Mouse (Mus musculus): ENCODE measurements at regions not wholly inside any gene's neighbourhood (a gene's known extent, or its start where the extent isn't known, plus 50 kb on each side); places are given as distances from the start of the nearest gene placed in this dataset.

DNA sequence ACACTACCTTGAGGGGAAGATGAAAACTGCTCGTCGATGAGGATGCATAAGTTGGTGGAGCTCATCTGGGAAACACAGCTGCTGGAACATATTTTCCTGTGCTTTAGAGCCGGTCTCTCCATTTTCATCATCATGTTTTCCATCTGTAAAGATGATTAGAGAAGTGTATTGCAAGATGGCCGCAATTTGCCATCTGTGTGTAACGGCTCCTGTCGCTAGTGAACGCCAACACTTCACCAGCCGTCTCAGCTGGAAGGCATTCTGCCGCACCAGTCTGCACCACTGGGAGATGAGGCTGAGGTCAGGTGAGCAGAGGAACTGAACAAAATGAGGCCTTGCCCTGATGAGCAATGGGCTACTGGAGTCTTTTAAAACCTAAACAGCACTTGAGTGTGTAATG is 57.4 kb downstream of the Gm21962 start:
- no peak for DNase-seq (ENCODE audit: low spot score)

DNA sequence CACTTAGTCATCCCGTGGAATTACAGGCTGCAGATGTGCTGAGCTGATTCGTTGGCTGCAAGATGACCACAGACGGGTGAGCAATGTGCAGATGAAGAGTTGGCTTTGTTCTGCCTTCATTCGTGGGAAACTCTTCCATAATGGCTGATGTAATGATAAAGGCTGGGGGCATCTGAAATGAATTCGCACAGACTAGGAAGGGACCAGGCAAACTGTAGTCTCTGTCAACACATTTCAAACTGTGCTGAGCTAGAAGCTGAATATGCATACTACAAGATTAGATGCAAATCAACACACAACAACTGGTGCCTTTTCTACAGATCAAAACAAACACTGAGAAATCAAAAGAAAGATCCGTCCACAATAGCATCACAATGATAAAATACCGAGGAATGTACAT is 58.1 kb downstream of the Gm21962 start:
- no peak for DNase-seq (ENCODE audit: low spot score)

DNA sequence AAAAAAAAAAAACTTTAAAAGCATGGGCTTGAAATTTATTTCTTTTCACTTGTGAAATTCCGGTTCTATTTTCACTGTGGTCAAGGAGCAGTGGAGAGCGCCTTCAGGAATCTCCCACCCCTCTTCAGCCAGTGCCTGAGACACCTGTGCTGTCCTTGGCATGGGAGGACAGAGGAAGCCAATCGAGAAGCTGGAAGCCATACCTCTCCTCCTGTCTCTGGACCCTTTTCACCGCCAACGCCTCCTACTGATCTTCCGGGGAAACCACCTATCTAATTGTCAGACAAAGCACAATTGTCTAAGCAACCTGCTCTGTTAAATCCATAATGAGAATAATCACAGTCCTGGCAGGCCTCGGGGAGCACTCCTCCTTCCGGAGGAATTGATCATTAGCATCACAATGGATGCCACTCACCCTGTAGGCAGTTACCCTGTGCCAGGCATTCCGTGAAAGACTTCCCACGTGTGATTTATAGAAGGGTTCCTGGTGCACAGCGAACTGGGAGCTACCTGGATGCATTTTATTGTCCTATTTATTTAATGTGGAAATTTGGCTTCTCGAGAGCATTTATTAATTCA is 66.0 kb downstream of the Gm21962 start:
- no peak for DNase-seq (ENCODE audit: low spot score)

DNA sequence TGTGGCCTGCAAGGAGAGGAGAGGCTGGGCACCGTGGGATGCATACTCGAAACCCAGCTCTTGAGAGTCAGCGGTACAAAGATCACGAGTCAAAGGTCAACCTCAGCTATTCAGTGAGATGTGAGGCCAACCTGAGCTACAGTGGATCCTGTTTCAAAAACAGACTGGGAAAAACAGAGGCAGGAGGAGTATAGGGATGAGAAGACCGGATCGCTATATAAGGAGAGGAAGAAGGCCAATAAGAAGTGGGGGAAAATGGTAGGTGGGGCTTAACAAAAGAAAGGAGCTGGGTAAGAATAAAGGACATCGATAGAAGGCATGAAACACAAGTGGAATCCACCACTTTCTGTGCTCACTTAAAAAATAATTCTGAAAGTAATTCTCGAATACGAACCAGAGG is 70.2 kb downstream of the Gm21962 start:
- DNase-seq (ENCODE audit: low spot score) = no peak

DNA sequence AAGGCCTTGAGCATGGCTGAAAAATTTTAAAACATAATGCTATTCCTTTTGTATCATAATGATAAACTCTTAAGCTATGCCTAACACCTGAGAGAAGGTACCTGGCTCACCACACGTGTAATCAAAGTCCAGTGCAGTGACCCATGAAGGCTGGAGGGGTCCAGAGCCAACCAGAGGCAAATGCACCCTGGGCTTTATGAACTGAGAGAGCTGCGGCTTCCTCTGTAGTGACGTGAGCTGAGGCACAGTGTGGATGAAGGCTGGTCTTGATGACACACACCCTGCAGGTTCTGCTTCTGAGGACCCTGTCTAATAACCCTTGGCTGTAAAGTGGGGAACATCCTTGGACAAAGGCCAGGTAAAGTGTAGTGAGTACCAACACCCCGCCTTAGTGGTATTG is 70.8 kb downstream of the Gm21962 start:
- no peak for DNase-seq (ENCODE audit: low spot score)

DNA sequence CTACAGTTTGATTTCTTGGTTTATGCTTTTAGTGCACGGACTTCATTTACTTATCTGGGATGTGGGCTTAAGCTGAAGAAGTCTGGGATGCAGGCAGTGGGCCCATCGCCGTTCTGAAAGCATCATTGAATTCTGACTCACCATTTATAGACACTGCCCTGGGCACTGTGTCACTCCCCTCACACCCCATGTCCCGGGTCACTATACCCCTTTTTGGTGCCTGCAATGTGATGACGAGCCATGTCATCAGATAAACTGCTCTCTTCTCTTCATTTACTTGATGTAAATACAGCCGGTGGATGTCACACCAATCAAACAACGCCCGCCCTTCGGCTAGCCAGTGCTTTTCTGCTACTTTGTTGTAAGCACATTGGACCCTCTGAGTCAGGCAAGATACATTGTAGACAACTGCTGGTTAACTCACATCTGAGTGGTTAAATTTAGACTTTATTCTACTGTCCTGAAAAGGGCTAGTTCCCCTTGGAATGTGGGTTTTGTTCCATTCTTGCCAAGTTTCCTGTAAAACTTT is 80.5 kb downstream of the Gm21962 start:
- no peak for DNase-seq (ENCODE audit: low spot score)

DNA sequence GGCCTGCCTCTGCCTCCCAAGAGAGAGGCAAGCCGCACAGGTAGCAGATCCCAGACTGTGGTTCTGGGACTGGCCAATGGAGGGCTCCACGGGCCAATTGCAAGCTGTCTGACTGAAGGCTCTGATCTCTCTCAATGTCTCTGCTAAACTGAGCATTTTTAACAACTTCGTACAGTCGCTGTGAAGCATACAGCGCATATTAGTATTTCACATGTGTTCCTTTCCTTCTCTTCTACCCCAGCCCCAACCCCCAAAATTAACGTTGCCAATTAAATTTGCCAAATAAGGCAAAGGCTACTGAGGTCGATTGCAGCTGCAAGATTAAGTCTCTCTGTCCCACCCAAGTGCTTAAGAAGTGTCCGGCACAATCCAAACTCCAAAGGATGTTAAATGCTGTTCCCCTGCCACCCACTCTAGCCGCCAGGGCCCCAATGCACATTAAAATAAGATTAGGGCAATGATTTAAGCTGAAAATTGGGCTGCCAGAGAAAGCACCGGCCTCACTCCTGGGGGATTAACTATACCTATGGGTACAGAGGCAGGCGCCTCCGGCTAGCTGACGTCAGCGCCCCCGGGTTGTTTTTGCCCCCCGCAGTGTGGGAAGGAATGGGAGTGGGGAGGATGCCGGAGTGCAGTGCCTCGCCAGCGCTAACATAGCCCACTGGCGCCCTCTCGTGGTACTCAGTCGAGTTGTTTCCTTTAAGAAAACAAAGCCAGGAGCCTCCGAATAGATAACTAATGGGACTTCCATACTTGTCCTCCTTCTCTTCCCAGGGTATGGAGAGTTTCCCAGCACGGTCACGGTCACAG is 81.3 kb downstream of the Gm21962 start:
- peak; percentile 60 for DNase-seq (ENCODE audit: low spot score)

DNA sequence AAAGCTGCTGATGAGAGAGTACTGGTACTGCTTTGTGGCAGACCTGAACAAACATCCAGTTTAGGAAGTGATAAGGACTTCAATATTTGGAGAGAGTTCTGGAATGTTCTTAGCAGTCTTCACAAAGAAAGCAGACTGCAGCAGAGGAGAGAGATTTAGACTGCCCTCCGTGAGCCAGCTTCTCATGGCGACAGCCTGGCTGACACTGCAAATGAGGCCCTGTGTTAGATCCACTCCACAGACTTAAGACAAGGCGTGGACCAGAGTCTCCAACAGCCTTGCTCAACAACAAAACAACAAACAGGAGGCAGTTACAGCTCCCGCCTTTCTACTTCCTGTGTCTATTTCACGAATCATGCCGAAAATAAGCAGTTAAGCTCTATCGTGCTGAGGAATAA is 81.9 kb downstream of the Gm21962 start:
- DNase-seq (ENCODE audit: low spot score) = no peak

DNA sequence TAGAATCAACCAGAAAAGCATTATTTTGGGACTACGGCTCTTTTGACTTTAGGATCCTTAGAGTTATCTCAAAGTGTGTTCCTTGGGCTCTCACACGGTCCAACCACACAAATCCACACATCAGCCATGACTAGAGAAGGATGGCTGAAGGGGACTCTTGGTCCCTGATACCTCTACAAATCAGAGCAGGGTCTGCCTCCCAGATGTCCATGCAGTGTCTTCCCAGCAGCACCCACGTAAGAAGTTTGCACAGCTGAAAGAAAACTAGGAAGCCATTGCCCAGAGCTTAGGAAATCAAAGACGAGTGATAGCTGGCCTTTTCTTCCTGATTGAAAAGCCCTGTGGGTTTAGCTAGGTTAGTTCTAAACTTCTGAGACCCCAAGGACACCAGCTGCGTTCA is 84.1 kb downstream of the Gm21962 start:
- no peak for DNase-seq (ENCODE audit: low spot score)

DNA sequence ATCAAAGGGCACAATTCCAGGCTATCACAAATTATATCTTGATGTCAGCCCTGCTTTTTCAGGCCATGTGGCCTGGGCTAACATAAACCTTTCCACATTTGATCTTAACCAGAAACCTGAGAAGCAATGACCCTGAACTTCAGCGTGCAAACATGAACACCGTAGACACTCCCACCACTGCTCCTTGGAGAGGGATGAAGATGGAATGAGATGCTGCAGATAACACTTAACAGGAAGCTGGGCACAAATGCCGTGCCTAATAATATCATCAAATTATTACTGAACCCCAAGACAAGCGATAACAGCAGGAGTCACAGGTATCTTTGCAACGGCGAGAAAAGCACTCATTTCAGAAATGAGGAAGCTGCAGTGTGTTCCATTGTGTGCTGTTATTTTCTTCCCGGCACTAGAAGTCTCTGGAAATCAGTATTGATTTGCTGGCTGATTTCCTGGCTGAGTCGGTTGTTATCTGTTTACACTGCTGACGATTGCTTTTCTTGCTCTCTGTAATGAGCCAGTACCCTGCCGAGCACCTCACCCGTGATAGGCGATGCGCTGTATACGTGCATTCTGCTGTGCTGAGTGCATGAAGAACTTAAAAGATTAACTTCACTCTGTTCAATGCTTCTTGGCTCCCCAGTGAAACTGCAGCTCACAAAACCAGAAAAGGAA is 91.0 kb downstream of the Gm21962 start:
- DNase-seq (ENCODE audit: low spot score) = no peak

DNA sequence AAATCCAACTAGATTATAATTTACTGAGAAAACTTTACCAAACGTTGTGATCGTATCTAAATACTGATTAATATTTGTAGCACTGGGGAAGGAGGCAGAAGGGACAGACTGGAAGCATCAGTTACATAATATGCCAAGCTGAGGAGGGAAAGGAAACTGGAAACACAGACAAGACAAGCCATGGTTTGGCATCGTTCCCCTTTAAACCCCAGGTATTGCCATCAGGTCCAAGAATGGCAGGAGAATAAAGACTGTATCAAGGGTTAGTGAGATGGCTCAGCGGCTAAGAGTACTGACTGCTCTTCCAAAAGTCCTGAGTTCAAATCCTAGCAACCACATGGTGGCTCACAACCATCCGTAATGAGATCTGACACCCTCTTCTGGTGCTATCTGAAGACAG is 92.1 kb downstream of the Gm21962 start:
- no peak for DNase-seq (ENCODE audit: low spot score)

DNA sequence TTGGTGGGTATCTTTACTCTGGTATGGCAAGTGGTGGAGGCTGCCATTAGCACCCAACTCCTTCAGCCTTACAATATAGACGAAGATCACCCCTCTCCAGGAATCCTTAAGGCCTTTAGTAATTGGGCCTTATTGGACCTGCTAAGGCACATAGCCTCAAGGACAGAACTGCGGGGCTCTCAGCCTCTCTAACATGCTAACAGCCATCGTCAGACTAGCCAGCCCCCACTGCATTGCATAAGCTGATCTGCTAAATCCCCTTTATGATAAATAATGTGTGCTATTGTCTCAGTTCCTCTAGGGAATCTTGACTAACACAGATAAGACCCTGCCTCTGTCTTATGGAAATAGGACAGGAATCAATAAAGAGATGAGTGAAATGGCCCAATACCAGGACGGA is 95.7 kb upstream of the H2afz start:
- no peak for DNase-seq (ENCODE audit: low spot score)

DNA sequence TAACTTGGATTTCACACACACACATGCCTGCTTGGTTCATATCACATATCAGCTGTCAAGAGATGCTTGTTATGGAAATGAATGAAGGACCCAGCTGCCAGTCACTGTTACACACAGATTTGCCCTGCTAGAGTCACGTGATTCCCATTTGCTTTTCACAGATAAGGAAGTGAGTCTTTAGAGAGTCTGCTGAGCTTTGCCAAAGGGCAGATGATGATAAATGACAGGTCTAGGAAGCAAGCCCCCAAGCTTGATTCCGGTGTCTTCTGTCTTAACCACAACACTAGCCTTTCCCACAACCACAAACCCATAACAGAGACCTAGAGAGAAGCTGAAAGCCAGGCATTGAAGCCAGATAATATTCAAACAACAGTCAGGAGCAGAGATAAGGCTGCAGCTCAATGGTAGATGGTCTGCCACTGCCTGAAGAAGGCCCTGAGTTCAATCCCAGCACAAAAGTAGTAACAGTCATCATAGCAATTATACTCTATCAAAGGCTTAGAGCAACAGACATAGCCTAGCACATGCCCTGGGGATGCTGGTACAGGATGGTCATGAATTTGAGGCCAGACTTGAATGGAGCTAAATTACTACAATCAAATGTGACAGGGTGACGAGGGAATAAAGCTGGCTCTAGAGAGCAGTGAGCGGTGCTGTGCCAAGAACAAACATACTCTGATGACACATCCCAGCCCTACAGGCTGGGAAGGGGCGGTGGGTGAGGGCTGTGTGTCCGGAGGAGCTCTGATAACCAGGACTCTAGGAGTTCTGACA is 89.0 kb upstream of the H2afz start:
- DNase-seq (ENCODE audit: low spot score) = no peak

DNA sequence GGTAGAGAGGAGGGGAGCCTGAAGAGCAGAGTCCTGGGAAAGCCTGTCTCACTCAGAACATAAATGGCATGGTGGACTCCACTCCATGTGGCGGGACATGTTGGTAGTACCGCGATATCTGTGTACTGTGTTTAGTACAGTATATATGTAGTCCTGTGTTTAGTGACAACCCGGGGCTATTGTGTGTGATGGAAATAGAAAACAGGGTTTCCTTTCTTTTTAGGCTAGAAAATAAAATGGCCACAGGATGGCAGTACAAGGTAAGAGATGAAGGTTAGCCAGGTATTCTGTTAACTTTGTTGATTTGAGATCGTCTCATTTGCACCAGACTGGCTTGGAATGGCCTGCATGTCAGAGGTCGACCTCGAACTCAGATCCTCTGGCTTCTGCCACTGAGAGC is 86.2 kb upstream of the H2afz start:
- DNase-seq (ENCODE audit: low spot score) = no peak

DNA sequence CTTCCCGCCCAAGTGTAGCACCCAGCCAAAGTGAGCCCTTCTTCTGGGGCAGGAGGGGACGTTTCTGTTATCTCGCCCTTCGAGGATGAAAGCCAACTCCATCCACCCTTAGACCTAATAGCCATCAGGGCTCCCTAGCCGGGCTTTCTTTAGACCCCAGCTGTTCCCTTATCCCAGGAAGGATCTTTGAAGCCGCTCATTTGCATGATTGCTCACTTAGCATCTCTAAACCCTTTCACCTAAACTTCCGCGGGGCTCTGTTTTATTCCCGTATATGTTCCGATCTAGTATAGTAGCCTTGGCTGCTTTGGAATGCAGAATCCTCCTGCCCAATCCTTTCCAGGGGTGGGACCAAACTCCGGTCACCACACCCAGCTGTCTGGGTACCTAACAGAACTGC is 84.3 kb upstream of the H2afz start:
- DNase-seq (ENCODE audit: low spot score) = no peak

DNA sequence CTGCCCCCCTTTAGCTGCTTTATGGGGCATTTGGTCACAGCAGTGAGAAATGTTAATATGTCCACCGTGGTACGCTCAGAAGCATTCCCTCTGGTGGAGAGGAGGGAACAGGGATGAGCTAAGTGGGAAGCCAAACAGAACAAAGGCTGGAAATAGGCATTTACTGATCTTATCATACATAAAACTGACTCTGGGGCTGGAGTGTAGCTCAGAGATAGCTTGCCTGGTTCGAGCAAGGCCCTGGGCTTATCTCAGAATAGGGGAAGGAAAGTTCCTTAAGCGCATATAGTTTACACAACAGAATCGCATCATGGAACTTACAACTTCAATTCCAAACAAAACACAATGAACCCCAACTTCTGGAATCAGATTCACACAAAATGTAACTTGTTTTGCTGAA is 81.5 kb upstream of the H2afz start:
- no peak for DNase-seq (ENCODE audit: low spot score)

DNA sequence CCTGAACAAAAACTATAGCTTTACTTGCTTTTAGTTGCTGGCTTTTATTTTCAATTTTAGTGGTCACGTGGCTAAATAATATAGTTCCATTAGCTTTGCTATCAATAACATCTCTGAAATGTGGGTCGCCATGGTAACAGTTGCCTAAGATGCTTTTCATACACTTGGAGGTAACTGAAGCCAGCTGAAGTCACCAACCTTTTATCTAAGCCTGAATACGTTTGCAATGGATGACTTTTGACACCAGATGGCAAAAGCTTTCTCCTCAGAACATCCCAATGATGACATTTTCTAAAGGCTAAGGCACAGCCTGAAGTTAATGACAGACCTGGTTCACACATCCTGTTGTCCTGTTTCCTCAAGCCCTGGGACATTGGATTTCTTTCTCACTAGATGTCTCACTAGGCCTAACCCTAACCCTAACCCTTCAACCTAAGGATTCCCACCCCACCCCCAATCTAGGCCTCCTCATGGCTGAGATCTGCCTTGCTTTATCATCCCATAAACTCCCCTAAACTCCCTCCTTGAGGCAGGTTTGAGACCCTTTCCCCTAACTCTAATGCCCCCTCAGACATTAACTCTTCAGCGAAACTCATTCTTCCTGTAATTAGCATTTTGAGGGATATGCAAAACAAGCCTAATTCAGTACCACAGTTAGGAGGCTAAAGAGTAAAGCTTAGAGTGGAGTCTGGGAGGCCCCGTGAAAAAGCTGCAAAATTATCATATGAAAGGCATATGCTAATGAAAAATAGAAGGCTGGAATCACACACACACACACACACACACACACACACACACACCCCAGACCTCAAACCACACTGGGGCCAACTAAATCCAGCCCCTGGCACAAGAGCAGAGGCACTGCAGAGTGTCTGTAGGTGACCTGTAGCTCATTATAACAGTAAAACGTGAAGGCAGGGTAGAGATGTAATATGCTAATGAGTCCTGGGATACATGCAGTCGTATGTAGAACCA is 80.1 kb upstream of the H2afz start:
- no peak for DNase-seq (ENCODE audit: low spot score)

DNA sequence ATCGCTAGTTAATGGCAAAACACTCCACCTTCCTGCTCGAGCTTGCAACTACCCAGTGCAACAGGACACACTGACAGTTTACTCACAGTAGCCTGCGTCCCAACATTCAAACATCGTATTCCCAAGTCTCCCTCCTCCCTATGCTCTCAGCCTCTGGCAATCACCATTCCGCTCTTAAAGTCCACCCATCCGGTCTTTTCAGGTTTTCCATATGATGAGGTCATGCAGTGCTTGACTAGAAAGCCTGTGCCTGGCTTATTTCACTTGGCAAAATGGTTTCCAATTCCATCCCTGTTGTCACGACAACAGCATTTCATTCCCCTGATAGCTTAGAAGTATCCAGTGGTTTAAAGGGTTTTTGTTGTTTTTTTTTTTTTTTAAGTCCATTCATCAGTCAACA is 79.1 kb upstream of the H2afz start:
- no peak for DNase-seq (ENCODE audit: low spot score)

DNA sequence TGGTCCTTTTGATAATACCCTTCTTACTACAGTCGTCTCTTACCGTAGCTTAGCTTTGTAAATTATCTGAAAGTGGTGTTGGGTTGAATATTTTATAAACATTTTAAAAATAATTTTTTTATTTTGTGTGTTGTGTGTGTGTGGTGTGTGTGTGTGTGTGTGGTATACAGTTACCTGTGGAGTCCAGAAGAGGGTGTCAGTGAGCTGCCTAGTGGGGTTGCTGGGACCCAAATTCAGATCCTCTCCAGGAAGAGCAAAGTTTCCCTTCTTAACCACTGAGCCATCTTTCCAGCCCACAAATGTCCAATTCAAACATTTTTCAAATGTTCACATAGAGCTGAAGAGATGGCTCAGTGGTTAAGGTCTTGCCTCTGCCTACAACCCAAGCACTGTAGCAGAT is 78.4 kb upstream of the H2afz start:
- DNase-seq (ENCODE audit: low spot score) = no peak

DNA sequence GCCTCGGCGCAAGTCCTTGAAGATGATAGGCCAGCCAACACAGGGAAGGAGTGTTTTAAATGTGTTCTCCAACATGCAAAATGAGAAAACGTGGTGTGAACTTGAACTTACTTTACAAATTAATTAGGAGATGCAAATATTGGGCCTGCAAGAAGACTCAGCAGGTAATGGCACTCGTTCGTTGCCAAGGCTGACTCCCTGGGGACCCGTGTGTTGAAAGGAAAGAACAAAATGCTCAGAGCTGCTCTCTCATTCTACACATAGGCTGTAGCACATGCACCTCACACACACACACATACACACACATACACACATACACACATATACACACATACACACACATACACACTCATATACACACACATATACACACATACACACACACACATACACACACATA is 74.6 kb upstream of the H2afz start:
- DNase-seq (ENCODE audit: low spot score) = no peak

DNA sequence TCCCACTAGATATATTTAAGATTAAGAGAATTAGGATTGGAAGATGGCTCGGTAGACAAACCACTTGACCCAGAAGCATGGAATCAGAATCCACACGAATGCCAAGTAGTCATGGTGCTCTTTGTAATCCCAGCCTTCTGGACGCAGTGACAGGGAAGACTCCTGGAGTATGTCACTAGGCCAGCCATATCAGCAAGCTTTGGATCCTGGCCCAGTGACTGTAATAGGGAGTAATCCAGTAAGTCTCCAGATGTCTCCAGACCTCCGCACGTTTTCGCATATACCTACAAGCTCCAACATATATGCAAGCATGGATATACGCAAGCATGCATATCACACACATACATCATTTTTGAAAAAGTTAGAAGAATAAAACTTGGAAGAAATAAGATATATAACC is 73.9 kb upstream of the H2afz start:
- DNase-seq (ENCODE audit: low spot score) = no peak

Data from ovary, adult 18-20 months (tissue).